Mouse (Mus musculus) liver, adult 2 months (tissue): ENCODE data around the gene Prkab2. TPM values are rescaled to one million over a fixed set of nuclear protein-coding genes. Genes with fewer than 3 reads are reported as not detected.

Source experiments
- DNase-seq: peaks from one replicate; pipeline ENCODE4 v3.0.0-alpha.2; 2011; ENCODE audit warnings: low read depth, low spot score; ENCODE audit errors: extremely low read depth
- H3K27ac ChIP-seq: fragments of 200-500 bp; replicated peaks from 2 replicates; pipeline ENCODE4 v1.5.1; 2012; ENCODE audit warnings: low read depth, mild to moderate bottlenecking, control low read depth, inconsistent platforms, low read length; ENCODE audit not compliant: insufficient read depth
- H3K27me3 ChIP-seq: fragments of 200-500 bp; 2 replicates; pipeline ENCODE4 v1.6.1; 2012; ENCODE audit warnings: mild to moderate bottlenecking, moderate library complexity, low read length, inconsistent platforms; ENCODE audit not compliant: control insufficient read depth, insufficient read depth
- H3K36me3 ChIP-seq: fragments of 200-500 bp; 2 replicates; pipeline ENCODE4 v1.6.1; 2012; ENCODE audit warnings: low read length, inconsistent platforms; ENCODE audit not compliant: control insufficient read depth, insufficient read depth
- H3K4me1 ChIP-seq: fragments of 200-500 bp; 2 replicates; pipeline ENCODE4 v1.6.1; 2011; ENCODE audit warnings: low read length; ENCODE audit not compliant: control insufficient read depth, insufficient read depth
- H3K4me3 ChIP-seq: fragments of 200-500 bp; 2 replicates; pipeline ENCODE4 v1.5.1; 2011; ENCODE audit warnings: low read depth, mild to moderate bottlenecking, control low read depth, low read length, moderate library complexity; ENCODE audit not compliant: insufficient read depth
- H3K79me2 ChIP-seq: fragments of 200-500 bp; 2 replicates; pipeline ENCODE4 v1.6.1; 2012; ENCODE audit warnings: inconsistent platforms, mild to moderate bottlenecking, low read length, moderate library complexity; ENCODE audit not compliant: control insufficient read depth, insufficient read depth
- H3K9ac ChIP-seq: fragments of 200-500 bp; 2 replicates; pipeline ENCODE4 v1.6.1; 2012; ENCODE audit warnings: low read depth, mild to moderate bottlenecking, control low read depth, inconsistent platforms, low read length
- CTCF ChIP-seq: fragments of 200-500 bp; IDR thresholded peaks from 2 replicates; pipeline ENCODE4 v1.5.1; 2011; ENCODE audit warnings: low read depth, low read length, control low read depth
- POLR2A ChIP-seq: fragments of 200-500 bp; IDR thresholded peaks from 2 replicates; pipeline ENCODE4 v1.6.1; 2011; ENCODE audit warnings: low read length, control low read depth; ENCODE audit not compliant: insufficient read depth; ENCODE audit errors: extremely low read depth
- WGBS: fragments of 180-500 bp; shearing (Covaris S2); methylation state at CpG from one replicate; pipeline ENCODE4 v1.1.7; 2018; 5-methylcytosine and 5-hydroxymethylcytosine counted together
- polyA plus RNA-seq: library from polyadenylated mRNA; depleted of rRNA; stranded (reverse); fragments of >200 nt; gene quantifications from 2 replicates; pipeline ENCODE4 v1.2.3, GENCODE M21; 2012; rRNA removed
- total RNA-seq: library from RNA; depleted of rRNA; stranded (reverse); fragments of >200 nt; gene quantifications from 2 replicates; pipeline ENCODE4 v1.2.3, GENCODE M21; 2014; rRNA removed

The Prkab2 gene
- total RNA-seq (0.81 and 0.83 TPM in 2 replicates), polyA plus RNA-seq (1.5 TPM in 2 replicates)

- H3K9ac ChIP-seq = peak within 1 kb of the TSS; percentile 86
- H3K27ac ChIP-seq = peak within 1 kb of the TSS; percentile 65
- H3K4me3 ChIP-seq = peak within 1 kb of the TSS; percentile 92
- no peaks in the 10 kb centered on the region; the same call in 1 of the 2 replicates for H3K79me2 ChIP-seq
- H3K27me3 ChIP-seq = no peaks in the 10 kb centered on the region
- TF ChIP-seq POLR2A = 0 out of 2 replicates have a peak, but pooled peaks have one; percentile 41
- TF ChIP-seq CTCF = no peak
- DNase-seq = peak; percentile 87
- 1% methylated on average over 50 of the region's 51 CpGs for WGBS
- H3K4me1 ChIP-seq = peaks cover 14% of the 10 kb centered on the region
- no peaks in the 10 kb centered on the region for H3K36me3 ChIP-seq
Observed at GRCm38 (mm10) chr3:97657655-97658411, at the start of gene Prkab2. TSS of gene Prkab2 (plus strand) at chr3:97658193.

- Histone ChIP-seq H3K27ac (peak overlapping the region; percentile 80), H3K36me3 (no peaks in the 10 kb centered on the region), H3K27me3 (no peaks in the 10 kb centered on the region), H3K4me1 (peaks cover 15% of the 10 kb centered on the region), H3K4me3 (peak overlapping the region; percentile 80), H3K79me2 (no peaks in the 10 kb centered on the region; the same call in 1 of the 2 replicates), H3K9ac (peak overlapping the region; percentile 88)
- under 1% methylated on average over 20 of the region's 20 CpGs for WGBS
- peak; percentile 84 for DNase-seq
- no peak for TF ChIP-seq POLR2A
- peak; percentile 72 for TF ChIP-seq CTCF
Observed at GRCm38 (mm10) chr3:97609201-97609844, 48.7 kb upstream of the Prkab2 start.

GRCm38 (mm10) chr3:97609845-97610410 lies 48.1 kb upstream of the Prkab2 start, which contains the start of gene Chd1l:
TSS of gene Chd1l (minus strand) at chr3:97610203.
- Histone ChIP-seq H3K27me3 (no peaks in the 10 kb centered on the region), H3K36me3 (no peaks in the 10 kb centered on the region), H3K4me1 (peaks cover 20% of the 10 kb centered on the region), H3K79me2 (no peaks in the 10 kb centered on the region; the same call in 1 of the 2 replicates), H3K4me3 (peak within 1 kb of the TSS; percentile 80), H3K27ac (peak within 1 kb of the TSS; percentile 83), H3K9ac (peak within 1 kb of the TSS; percentile 88)
- WGBS = 1% methylated on average over 56 of the region's 56 CpGs
- peak; percentile 78 for DNase-seq
- peak; percentile 47; the same call in 1 of the 2 replicates for TF ChIP-seq POLR2A
- peak; percentile 96 for TF ChIP-seq CTCF

- Histone ChIP-seq H3K27ac (peak overlapping the region; percentile 83), H3K4me3 (no peak overlapping the region), H3K27me3 (no peaks in the 10 kb centered on the region), H3K4me1 (peaks cover 24% of the 10 kb centered on the region), H3K9ac (no peak overlapping the region), H3K79me2 (no peaks in the 10 kb centered on the region; the same call in 1 of the 2 replicates), H3K36me3 (no peaks in the 10 kb centered on the region)
- TF ChIP-seq POLR2A (no peak), CTCF (no peak)
- DNase-seq = peak; percentile 98
- WGBS = 30% methylated on average over 6 of the region's 6 CpGs
Observed at GRCm38 (mm10) chr3:97611021-97611420, 47.0 kb upstream of the Prkab2 start.

- Histone ChIP-seq H3K27ac (peak overlapping the region; percentile 64), H3K79me2 (no peaks in the 10 kb centered on the region; the same call in 1 of the 2 replicates), H3K9ac (no peak overlapping the region), H3K36me3 (no peaks in the 10 kb centered on the region), H3K4me1 (peaks cover 30% of the 10 kb centered on the region), H3K27me3 (no peaks in the 10 kb centered on the region), H3K4me3 (no peak overlapping the region)
- TF ChIP-seq CTCF (no peak), POLR2A (no peak)
- WGBS = 15% methylated on average over 1 of the region's 1 CpGs
- peak; percentile 99 for DNase-seq
Observed at GRCm38 (mm10) chr3:97615154-97615553, 42.8 kb upstream of the Prkab2 start.
